Mouse (Mus musculus) urinary bladder, adult 2 months (tissue): ENCODE data around the gene Kdm5d. TPM values are rescaled to one million over a fixed set of nuclear protein-coding genes. Genes with fewer than 3 reads are reported as not detected.

ENCODE experiments used
- DNase-seq: peaks from one replicate; pipeline ENCODE4 v3.0.0; 2022; ENCODE audit warnings: low spot score
- polyA plus RNA-seq: library from polyadenylated mRNA; depleted of rRNA; stranded (reverse); fragments of >200 nt; gene quantifications from 2 replicates; pipeline ENCODE4 v1.2.3, GENCODE M21; 2012; rRNA removed

The Kdm5d gene
- polyA plus RNA-seq = 6.9 and 9.3 TPM in 2 replicates

DNA sequence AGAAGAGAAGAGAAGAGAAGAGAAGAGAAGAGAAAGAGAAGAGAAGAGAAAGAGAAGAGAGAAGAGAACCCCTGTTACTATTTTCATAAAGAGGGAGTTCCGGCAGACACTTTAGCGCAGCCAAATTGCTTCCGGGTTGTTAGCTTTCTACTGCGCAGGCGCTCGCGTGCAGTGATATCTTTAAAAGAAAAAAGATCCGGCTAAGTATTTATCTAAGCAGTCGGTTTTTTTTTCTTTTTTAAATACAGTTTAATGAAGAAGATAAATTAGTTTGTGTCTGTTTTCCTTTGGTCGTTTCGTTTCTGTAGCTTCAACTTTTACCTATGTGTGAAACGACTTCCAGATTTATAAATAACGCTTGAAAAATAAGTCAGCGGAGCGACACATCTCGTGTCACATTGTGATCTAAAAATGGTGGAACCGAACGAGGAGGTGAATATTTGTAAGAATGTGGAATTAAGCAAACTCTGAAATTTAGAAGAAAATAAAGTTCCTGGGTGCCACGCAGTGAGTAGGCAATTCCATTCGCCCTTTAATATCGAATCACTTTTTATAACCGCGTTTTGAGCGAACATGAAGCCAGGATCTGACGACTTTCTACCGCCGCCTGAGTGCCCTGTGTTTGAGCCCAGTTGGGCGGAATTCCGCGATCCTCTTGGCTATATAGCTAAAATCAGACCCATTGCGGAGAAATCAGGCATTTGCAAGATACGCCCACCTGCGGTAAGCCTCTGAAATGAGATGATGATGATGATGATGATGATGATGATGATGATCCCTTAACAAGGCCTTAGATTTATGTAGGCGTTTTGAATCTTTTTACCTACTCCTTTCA is at the start of gene Kdm5d:
Gene Kdm5d (plus strand): TSS at position 396 of the 835 bp plus-strand sequence.
- DNase-seq = no peak

DNA sequence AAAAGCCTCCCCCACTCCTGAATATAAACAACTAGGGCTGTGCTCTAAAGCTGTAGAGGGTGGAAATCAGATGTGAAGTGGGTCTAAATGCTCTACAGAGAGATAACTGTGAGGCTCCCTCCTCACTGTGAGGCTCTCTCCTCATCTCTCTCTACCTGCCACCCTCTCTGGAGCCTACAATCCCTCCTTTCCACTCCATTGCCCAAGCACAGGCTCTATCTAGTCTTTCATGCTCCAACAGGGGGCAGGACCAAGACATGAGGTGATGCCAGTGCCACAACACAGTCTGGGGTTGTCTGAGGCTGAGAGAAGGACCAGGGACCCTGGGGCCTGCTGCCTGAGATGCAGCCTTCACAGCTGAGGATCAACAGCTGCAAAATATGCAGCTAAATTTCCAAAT is 25.2 kb upstream of the Kdm5d start:
- no peak for DNase-seq

DNA sequence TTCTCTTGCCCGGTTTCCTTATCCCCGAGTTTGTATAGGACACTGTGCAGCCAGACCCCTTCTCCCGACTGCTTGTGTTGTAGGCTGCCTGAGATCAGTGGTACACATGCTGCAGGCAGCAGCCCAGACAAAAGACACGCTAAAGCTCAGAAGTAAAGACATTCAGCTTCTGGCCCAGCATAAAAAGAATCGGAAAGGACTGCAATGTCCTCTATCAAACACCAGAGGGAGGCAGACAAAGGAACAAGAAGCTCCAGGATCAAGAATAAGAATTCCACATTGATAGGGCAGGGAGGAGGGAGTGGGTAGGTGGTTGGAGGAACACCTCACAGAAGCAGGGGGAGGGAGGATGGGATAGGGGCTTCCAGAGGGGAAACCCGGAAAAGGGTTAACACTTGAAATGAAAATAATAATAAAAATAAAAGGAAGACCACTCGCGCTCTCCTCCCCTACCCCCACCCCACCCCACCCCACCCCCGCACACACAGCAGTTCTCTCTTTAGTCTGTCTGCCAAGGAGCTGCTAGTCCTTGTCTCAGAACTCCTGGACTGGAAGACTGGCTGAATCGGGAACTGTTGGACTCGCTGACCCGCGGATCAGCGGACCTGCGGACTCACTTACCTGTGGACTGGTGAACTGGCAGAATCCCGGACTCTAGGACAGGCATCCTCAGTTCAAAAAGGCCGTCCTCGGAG is 24.6 kb upstream of the Kdm5d start:
- DNase-seq = no peak

Other genes with a start within 250 kb of the Kdm5d start
- not detected in 2 replicates for gene Zfy1, start 100.4 kb upstream of the Kdm5d start, polyA plus RNA-seq
- gene Uba1y, start 79.1 kb upstream of the Kdm5d start, polyA plus RNA-seq = 0.03 TPM in 1 of 2 replicates, not detected in the other
- gene Eif2s3y, start 112.8 kb downstream of the Kdm5d start, polyA plus RNA-seq = 29.0 and 41.1 TPM in 2 replicates